Mouse (Mus musculus): ENCODE results near the gene Tango6.

Gene Tango6

DNA sequence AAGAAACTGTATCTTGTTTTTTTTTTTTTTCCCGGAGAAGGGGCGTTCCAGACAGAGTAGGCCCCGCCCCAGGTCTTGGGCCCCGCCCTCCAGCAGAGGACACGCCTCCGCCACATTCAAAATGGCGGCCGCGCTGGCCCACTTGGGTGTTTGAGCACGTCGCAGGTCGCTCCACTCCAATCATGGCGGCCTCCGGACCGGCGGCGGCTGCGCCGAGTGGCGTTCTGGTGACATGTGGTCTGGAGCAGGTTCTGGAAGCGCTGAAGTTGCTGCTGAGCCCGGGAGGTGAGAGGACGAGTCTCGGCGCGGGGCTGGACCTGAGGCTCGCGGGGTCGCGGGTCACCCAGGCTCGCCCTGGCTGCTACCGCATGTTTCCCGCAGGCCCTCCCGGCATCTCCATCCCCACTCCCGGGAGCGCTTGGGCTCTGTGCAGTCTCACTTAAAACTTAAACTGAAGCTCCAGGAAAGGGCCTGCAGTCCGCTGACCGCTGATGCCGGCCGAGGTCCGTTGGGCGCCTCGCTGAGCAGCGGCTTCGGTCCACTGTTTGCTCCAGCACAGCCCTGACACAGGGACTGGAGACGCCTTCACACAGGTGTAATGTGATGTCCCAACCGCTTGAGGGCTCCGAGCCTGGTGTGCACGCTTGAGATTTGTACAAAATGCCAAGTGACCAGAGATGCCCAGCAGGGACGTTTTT lies at the start of gene Tango6:
Gene Tango6 (plus strand): TSS at position 98 of the 698 bp plus-strand sequence.
- DNase-seq (ENCODE audit: low read depth), result peak; percentile 93

DNA sequence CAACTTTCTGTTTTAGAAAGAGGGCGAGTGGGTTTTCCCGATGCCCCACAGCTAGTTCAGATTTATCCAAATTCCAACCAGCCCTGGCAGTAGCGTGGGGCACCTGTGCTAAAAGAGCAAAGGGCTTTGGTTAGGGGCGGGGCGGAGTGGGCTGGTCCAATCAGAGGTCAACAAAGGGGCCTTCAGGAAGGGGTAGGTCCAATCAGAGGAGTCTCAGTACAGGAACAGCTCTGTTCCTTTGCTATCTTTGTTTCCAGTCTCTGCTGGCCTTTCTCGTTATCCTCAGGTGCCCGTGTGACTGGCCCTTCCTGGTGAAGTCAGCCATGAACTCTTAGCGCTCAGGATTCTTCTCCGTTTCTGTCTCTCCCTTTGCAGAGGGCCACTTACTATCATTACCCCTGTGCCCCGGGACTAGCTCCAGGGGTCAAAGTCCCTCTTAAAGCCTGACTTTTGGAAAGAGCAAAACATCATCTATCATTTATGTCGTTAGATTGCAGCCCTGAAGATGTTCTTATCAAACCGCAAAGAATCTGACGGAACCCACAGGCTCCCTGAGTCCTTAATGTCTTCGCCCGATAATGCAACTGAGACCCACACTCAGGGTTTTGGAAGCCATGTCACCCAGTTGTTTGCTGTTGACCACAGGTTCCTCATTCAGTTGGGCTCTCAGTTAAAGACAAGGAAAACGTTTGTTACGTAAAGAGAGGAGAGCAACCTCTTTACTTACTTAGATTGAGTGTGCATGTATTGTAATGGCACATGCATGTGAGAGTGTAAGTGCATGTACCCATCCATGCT lies 49.3 kb upstream of the Tango6 start:
- peak; percentile 72 for DNase-seq (ENCODE audit: low read depth)

DNA sequence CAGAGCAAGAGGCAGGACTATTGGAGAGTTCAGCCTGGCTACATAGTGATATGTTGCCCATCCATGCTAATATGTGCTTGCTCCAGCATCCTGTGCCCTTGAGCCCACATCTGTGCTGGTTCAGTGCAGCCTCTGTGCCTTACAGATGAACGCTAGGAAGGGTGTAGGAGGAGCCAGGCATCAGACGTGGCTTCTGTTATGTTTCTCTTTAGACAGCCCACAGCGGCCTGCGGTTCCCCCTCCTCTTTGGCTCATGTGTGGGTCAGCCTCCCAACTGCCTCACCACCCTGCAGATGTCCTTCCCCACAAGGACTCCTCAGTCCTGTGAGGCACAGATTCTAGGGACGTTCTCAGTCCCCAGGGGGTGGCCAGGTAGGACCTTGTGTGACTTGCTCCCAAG lies 47.6 kb upstream of the Tango6 start:
- DNase-seq (ENCODE audit: low read depth), result no peak

DNA sequence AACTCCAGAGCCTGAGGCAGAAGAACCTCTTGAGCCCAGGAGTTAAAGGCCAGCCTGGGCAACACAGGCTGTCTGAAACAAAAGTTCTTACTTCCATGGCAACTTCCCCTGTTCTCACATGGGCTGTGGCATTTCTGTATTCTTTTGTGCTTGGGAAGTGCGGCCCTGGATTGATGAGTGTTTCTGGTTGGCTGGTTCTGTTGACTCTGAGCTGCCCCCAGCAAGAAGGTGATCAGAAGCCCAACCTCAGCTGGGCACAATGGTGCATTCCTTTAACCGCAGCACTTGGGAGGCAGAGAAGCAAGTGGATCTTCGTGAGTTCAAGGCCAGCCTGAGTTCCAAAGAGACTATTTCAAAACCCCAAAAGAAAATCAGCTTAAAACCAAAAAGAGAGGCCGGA lies 45.4 kb upstream of the Tango6 start:
- DNase-seq (ENCODE audit: low read depth), result no peak

GRCm38 (mm10) chr8:106638768-106639295 lies 44.0 kb upstream of the Tango6 start:
- DNase-seq (ENCODE audit: low read depth), result no peak

GRCm38 (mm10) chr8:106640212-106640611 lies 42.7 kb upstream of the Tango6 start:
- no peak for DNase-seq (ENCODE audit: low read depth)

GRCm38 (mm10) chr8:106640921-106641320 lies 41.9 kb upstream of the Tango6 start:
- DNase-seq (ENCODE audit: low read depth), result no peak

GRCm38 (mm10) chr8:106642172-106642571 lies 40.7 kb upstream of the Tango6 start:
- no peak for DNase-seq (ENCODE audit: low read depth)

- peak; percentile 90 for DNase-seq (ENCODE audit: low read depth)
These were observed 39.8 kb upstream of the Tango6 start for GRCm38 (mm10) chr8:106643100-106643499.

GRCm38 (mm10) chr8:106644957-106645356 lies 37.9 kb upstream of the Tango6 start:
- DNase-seq (ENCODE audit: low read depth), result peak; percentile 47

DNA sequence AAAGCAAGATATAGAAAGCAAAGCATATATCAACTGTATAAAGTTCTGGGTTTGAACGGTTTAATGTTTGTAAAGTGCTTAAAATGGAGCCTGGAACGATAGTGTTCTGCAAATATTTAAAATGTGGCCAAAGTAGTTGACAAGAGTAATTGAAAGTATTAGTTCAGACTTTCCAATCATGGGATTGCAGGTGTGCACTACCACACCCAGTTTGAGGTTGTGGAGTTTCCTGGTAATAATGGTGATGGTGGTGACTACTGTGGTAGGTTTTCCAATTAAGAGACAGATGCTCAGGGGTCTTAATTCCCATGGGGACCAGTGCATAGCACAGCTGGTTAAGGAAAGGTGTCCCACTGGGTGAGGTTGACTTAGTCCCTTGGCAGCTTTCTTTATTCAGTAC lies 36.7 kb upstream of the Tango6 start:
- no peak for DNase-seq (ENCODE audit: low read depth)

GRCm38 (mm10) chr8:106646731-106647130 lies 36.1 kb upstream of the Tango6 start:
- no peak for DNase-seq (ENCODE audit: low read depth)

DNA sequence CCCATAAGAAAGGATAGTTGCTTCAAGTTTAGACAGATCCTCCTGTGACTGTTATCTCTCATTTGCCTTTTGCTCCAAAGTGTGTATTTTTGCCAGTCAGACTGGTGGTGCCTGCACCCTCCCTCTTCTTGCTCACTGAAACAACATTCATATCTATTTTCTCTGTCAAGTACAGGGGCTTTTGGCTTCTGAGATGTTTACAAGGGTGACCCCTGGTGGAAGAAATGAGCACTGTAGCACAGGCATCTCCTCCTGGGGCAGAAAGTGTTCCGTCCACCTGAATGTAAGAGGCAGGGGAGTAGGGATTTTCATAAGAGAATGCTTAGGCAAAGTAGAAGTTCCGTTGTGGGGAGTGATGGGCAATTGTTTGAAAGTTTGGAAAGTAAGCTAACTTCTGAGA lies 35.5 kb upstream of the Tango6 start:
- peak; percentile 91 for DNase-seq (ENCODE audit: low read depth)

DNA sequence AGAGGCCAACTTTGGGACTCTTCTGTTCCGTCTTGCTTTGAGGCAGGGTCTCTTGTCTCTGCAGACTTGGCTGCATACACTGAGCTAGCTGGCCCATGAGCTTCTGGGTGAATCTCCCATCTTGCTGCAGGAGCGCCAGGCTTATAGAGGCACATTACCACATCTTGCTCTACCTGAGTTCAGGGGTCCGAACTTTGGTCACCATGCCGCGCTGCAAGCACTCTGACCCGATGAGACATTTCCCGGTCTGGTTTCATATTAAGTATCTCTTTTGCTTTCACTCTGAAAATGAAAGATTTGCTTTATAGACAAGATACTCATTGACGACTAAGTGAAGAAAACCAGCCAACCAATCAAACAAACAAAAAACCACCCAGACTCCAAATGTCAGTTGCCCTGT lies 34.4 kb upstream of the Tango6 start:
- DNase-seq (ENCODE audit: low read depth), result no peak

- DNase-seq (ENCODE audit: low read depth), result no peak
These were observed 30.9 kb upstream of the Tango6 start for GRCm38 (mm10) chr8:106651994-106652393.

DNA sequence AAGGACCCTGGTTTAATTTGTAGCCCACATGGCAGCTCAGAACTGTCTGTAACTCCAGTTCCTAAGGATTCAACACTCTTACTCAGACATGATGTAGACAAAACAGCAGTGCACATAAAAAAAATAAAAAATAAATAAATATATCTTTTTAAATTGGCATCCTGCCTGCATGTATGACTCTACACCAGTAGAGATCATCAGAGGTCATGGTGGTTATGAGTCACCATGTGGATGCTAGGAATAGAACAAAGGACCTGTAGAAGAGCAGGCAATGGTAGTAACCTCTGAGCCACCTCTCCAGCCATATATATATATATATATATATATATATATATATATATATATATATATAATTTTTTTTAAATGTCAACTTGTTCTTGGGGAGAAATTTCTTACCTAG lies 26.8 kb upstream of the Tango6 start:
- DNase-seq (ENCODE audit: low read depth), result no peak

DNA sequence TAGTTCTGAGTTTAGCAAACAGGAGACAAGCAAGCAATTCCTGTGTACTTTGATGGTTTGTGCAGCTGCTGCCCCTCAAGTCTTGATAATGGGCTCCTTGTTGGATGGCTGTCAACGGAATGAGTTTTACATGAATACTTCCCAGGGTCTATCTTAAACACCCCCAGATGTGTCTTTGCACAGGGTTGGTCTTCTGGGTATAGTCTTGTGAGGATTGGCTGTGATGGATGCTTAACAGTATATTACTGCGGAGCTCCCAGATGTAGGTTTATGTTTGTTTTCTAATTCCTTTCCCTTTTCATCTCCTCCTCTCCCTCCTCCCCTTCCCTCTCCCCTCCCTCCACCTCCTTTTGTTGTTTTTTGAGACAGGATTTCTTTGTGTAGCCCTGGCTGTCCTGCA lies 10.1 kb upstream of the Tango6 start:
- no peak for DNase-seq (ENCODE audit: low read depth)

GRCm38 (mm10) chr8:106674318-106674717 lies 8.6 kb upstream of the Tango6 start:
- no peak for DNase-seq (ENCODE audit: low read depth)

- DNase-seq (ENCODE audit: low read depth), result peak; percentile 55
These were observed 8.0 kb upstream of the Tango6 start for GRCm38 (mm10) chr8:106674894-106675293.

DNA sequence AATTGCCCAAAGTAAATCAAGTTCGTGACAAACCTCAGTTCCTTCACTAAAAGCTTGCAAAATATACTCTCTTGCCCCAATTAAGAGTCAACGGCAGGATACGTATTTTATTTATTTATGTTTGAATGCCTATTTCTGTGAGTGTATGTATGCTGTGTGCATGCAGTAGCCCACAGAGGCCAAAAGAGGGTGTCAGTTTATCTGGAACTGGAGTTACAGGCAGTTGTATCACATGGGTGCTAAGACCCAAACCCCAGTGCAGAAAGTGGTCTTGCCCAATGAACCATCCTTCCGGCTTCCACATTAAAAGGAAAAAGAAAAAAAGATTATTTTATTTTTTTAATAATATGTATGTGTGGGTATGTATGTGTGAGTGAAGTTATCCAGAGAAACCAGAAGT lies 1.5 kb downstream of the Tango6 start:
- no peak for DNase-seq (ENCODE audit: low read depth)

DNA sequence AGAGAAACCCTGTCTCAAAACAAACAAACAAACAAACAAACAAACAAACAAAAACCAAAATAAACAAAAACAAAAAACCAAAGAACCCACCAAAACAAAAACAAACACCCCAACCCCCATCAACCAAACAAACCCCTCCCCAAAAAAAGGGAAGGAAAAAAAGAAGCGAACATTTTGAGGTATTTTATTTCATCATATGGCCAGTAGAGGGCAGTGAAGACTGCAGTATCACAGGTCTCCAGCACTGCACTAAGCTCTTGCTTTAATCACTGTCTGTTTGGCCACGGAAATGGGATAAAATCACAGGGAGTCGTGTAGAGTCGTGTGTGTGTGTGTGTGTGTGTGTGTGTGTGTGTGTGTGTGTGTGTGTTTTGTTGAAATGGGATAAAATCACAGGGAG lies 4.6 kb downstream of the Tango6 start:
- DNase-seq (ENCODE audit: low read depth), result peak; percentile 81

DNA sequence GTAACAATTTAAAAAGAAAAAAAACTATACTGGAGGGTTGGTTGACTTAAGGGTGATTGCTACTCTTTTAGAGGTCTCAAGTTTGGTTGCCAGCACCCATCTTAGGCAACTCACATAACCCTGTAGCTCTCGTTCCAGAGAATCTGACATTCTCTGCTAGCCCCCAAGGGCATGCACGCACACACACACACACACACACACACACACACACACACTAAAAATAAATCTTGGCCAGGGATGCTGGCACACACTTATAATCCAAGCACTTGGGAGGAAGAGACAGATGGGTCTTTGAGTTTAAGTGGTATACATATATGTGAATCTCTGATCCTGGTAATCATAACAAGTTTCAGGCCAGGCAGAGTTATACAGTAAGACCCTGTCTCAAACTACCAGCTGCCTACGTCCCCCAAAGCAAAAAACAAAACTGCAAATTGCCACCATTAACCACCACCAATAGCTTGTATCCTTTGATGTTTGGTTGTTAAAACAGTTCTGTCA lies 14.9 kb downstream of the Tango6 start:
- no peak for DNase-seq (ENCODE audit: low read depth)

DNA sequence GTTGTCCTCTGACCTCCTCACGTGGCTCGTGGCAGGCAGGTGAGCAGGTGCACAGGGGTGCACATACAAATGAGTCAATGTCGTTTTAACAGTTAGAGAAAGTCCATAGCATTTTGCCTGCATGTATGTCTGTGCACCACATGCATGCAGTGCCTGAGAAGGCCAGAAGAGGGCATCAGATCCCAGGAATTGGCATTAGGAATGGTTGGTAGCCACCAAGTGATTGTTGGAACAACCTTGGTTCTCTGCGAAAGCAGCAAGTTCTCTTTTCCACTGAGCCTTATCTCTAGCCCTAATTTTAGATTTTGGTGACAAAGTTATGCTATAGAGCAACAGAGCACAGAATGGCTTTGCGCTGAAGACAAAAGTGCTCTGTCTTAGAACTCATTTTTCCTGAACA lies 16.7 kb downstream of the Tango6 start:
- peak; percentile 51 for DNase-seq (ENCODE audit: low read depth)

Measured in naive thymus-derived CD4-positive, alpha-beta T cell, adult 2 months (primary cell).